Mouse (Mus musculus) left cerebral cortex, adult 6 months (tissue): ENCODE measurements around the gene Vmn1r113. TPM values are rescaled to one million over a fixed set of nuclear protein-coding genes. Genes with fewer than 3 reads are reported as not detected.

ENCODE experiments used
- long read RNA-seq, 2 experiments: library from polyadenylated mRNA; unstranded; transcript quantifications; one replicate each; pipeline ENCODE4 v2.0.0; 2019 to 2020
- polyA plus RNA-seq: library from polyadenylated mRNA; unstranded; fragments of <200 nt; fragmentation: Nextera tagmentation; gene quantifications from 2 replicates; pipeline ENCODE4 v1.2.3, GENCODE M21; 2021

Vmn1r113 gene
- polyA plus RNA-seq = not detected in 2 replicates
- long read RNA-seq, experiment 1 = 0 reads
- long read RNA-seq, experiment 2 = 0 reads

GRCm38 (mm10) chr7:20786985-20787384, at the start of gene Vmn1r113:
Gene Vmn1r113, plus strand, starts transcription at chr7:20787285.

GRCm38 (mm10) chr7:20770885-20771284, 16.2 kb upstream of the Vmn1r113 start, which contains the start of gene Vmn1r112:
Gene Vmn1r112, plus strand, starts transcription at chr7:20771185.

GRCm38 (mm10) chr7:20812086-20812485, 25.0 kb downstream of the Vmn1r113 start, which contains the start of gene Vmn1r114:
Gene Vmn1r114, minus strand, starts transcription at chr7:20812186.

Other genes with a start within 250 kb of the Vmn1r113 start
- not detected in 2 replicates for gene Gm5726, start 241.5 kb upstream of the Vmn1r113 start, polyA plus RNA-seq
- gene Gm4141, start 211.0 kb upstream of the Vmn1r113 start, polyA plus RNA-seq = not detected in 2 replicates
- gene Gm4513, start 188.3 kb upstream of the Vmn1r113 start, polyA plus RNA-seq = not detected in 2 replicates
- not detected in 2 replicates for gene Vmn1r107, start 118.4 kb upstream of the Vmn1r113 start, polyA plus RNA-seq
- gene Vmn1r111, start 84.1 kb upstream of the Vmn1r113 start, polyA plus RNA-seq = not detected in 2 replicates
- gene Gm10668, start 56.7 kb upstream of the Vmn1r113 start, polyA plus RNA-seq = not detected in 2 replicates
- gene Vmn1r112, start 16.1 kb upstream of the Vmn1r113 start, polyA plus RNA-seq = not detected in 2 replicates
- not detected in 2 replicates for gene Vmn1r114, start 24.9 kb downstream of the Vmn1r113 start, polyA plus RNA-seq
- gene Vmn1r115, start 57.7 kb downstream of the Vmn1r113 start, polyA plus RNA-seq = not detected in 2 replicates
- not detected in 2 replicates for gene Vmn1r116, start 85.0 kb downstream of the Vmn1r113 start, polyA plus RNA-seq
- not detected in 2 replicates for gene Vmn1r117, start 96.8 kb downstream of the Vmn1r113 start, polyA plus RNA-seq
- not detected in 2 replicates for gene Vmn1r118, start 125.1 kb downstream of the Vmn1r113 start, polyA plus RNA-seq
- gene Vmn1r119, start 225.2 kb downstream of the Vmn1r113 start, polyA plus RNA-seq = not detected in 2 replicates